In genomic region chr11:78166161-78166560, GRCm38 (mm10) we compare ENCODE assay signal across 8 mouse cellular contexts. TPM values are rescaled to one million over a fixed set of nuclear protein-coding genes. Genes with fewer than 3 reads are reported as not detected.
DNase-seq lines count a peak whose midpoint lies in the region; ATAC-seq and TF ChIP-seq lines count a peak whose summit lies in the region.

No protein-coding gene starts in this region.

- H3K9ac ChIP-seq in limb, embryonic 12.5 days (replicated peaks): peak overlapping the region; percentile 99; the same call in 1 of the 2 replicates
- no peak overlapping the region for H3K9ac ChIP-seq in stomach, embryonic 14.5 days (replicated peaks; ENCODE audit: low read depth, low read length)

- H3K4me3 ChIP-seq in megakaryocyte, embryonic 14.5 days (replicated peaks): peak overlapping the region; percentile 96
- peak overlapping the region; percentile 100 for H3K4me3 ChIP-seq in limb, embryonic 12.5 days (replicated peaks)
- H3K4me3 ChIP-seq in stomach, embryonic 14.5 days (ENCODE audit: low read depth, low read length): peak overlapping the region; percentile 98
- H3K4me3 ChIP-seq in thymus, adult 2 months (ENCODE audit: control insufficient read depth, insufficient read depth, low read length): no peak overlapping the region

- H3K4me1 ChIP-seq in megakaryocyte, embryonic 14.5 days: peaks cover 74% of the 10 kb centered on the region
- H3K4me1 ChIP-seq in limb, embryonic 12.5 days (replicated peaks): peaks cover 40% of the 10 kb centered on the region
- peaks cover 33% of the 10 kb centered on the region for H3K4me1 ChIP-seq in stomach, embryonic 14.5 days (ENCODE audit: control insufficient read depth, insufficient read depth, low read length)
- H3K4me1 ChIP-seq in thymus, adult 2 months (replicated peaks; ENCODE audit: control insufficient read depth, insufficient read depth, low read length): peaks cover 36% of the 10 kb centered on the region

- peaks cover 33% of the 10 kb centered on the region for H3K36me3 ChIP-seq in megakaryocyte, embryonic 14.5 days (replicated peaks; ENCODE audit: low read length)
- H3K36me3 ChIP-seq in limb, embryonic 12.5 days: peaks cover 32% of the 10 kb centered on the region
- peaks cover 21% of the 10 kb centered on the region for H3K36me3 ChIP-seq in stomach, embryonic 14.5 days (ENCODE audit: control insufficient read depth, insufficient read depth, low read length)
- peaks cover 5% of the 10 kb centered on the region for H3K36me3 ChIP-seq in thymus, adult 2 months (ENCODE audit: control insufficient read depth, insufficient read depth, low read length)

- H3K27me3 ChIP-seq in megakaryocyte, embryonic 14.5 days (replicated peaks): peaks cover 49% of the 10 kb centered on the region
- no peaks in the 10 kb centered on the region for H3K27me3 ChIP-seq in limb, embryonic 12.5 days
- no peaks in the 10 kb centered on the region for H3K27me3 ChIP-seq in stomach, embryonic 14.5 days (ENCODE audit: control insufficient read depth, insufficient read depth, low read length)
- no peaks in the 10 kb centered on the region for H3K27me3 ChIP-seq in thymus, adult 2 months (ENCODE audit: control insufficient read depth, insufficient read depth, low read length)

- TF ChIP-seq CTCF in thymus, adult 2 months (IDR thresholded peaks at IDR 0.05; ENCODE audit: borderline replicate concordance, control insufficient read depth, extremely low read depth, insufficient read depth, low read length, poor library complexity): no peak

- WGBS in limb, embryonic 12.5 days: 42% methylated on average over 4 of the region's 4 CpGs
- WGBS in stomach, embryonic 14.5 days: 36% methylated on average over 4 of the region's 4 CpGs
- 86% methylated on average over 4 of the region's 4 CpGs for WGBS in thymus, adult 2 months

- peak overlapping the region; percentile 90 for H3K4me2 ChIP-seq in limb, embryonic 12.5 days
- peak overlapping the region; percentile 82 for H3K4me2 ChIP-seq in stomach, embryonic 14.5 days (replicated peaks; ENCODE audit: low read depth, low read length)

- no peak for ATAC-seq in megakaryocyte, adult 5-6 weeks (ENCODE audit: poor library complexity, severe bottlenecking)
- ATAC-seq in limb, embryonic 12.5 days (ENCODE audit: insufficient number of reproducible peaks, insufficient read depth, low FRiP score, low TSS enrichment, low read depth): no peak
- no peak for ATAC-seq in stomach, embryonic 14.5 days (ENCODE audit: insufficient number of reproducible peaks, insufficient read depth, low FRiP score, low read depth)

- peak; percentile 31 for DNase-seq in cerebellum, adult 9-11 months
- no peak for DNase-seq in cerebellum, adult 11 months
- DNase-seq in thymus, adult 2 months: no peak
- DNase-seq in layer of hippocampus, adult 11-12 months (ENCODE audit: low spot score): no peak

- TF ChIP-seq POLR2A in thymus, adult 2 months (IDR thresholded peaks at IDR 0.05; ENCODE audit: control insufficient read depth, extremely low read depth, insufficient read depth, low read length, poor library complexity): no peak

- peak overlapping the region; percentile 91 for H3K27ac ChIP-seq in limb, embryonic 12.5 days
- peak overlapping the region; percentile 99 for H3K27ac ChIP-seq in stomach, embryonic 14.5 days (ENCODE audit: low read length)
- no peak overlapping the region for H3K27ac ChIP-seq in thymus, adult 2 months (ENCODE audit: control insufficient read depth, insufficient read depth, low read length)

- no peaks in the 10 kb centered on the region for H3K9me3 ChIP-seq in megakaryocyte, embryonic 14.5 days
- no peaks in the 10 kb centered on the region for H3K9me3 ChIP-seq in limb, embryonic 12.5 days
- H3K9me3 ChIP-seq in stomach, embryonic 14.5 days (ENCODE audit: control insufficient read depth, low read depth, low read length): no peaks in the 10 kb centered on the region

RNA-seq across cellular contexts. Expression of gene Traf4, which starts 0.8 kb away (rescaled TPM):
- polyA plus RNA-seq in megakaryocyte, embryonic 14.5 days (2012; ENCODE audit: insufficient read depth, low replicate concordance): 4.8 and 6.3 TPM in 2 replicates
- 1.3 TPM in 2 replicates for total RNA-seq in megakaryocyte, adult 5-6 weeks (2015)
- total RNA-seq in megakaryocyte, adult 5-6 weeks (2017): 0.51 and 2.2 TPM in 2 replicates
- 115 and 128 TPM in 2 replicates for polyA plus RNA-seq in limb, embryonic 12.5 days (2016; fragmentation: Nextera tagmentation; extraction: Ambion mirVana)
- polyA plus RNA-seq in stomach, embryonic 14.5 days (2014; fragmentation: Nextera tagmentation; extraction: Ambion mirVana): 53.5 and 54.7 TPM in 2 replicates
- 275 TPM in 2 replicates for polyA plus RNA-seq in thymus, adult 2 months (2012; rRNA removed)

RNA-seq across cellular contexts. Expression of gene Nek8, which starts 10.3 kb away (rescaled TPM):
- 1.3 and 2.2 TPM in 2 replicates for polyA plus RNA-seq in megakaryocyte, embryonic 14.5 days (2012; ENCODE audit: insufficient read depth, low replicate concordance)
- 2.4 and 8.6 TPM in 2 replicates for total RNA-seq in megakaryocyte, adult 5-6 weeks (2015)
- 2.1 and 6.9 TPM in 2 replicates for total RNA-seq in megakaryocyte, adult 5-6 weeks (2017)
- 18.3 and 20.4 TPM in 2 replicates for polyA plus RNA-seq in limb, embryonic 12.5 days (2016; fragmentation: Nextera tagmentation; extraction: Ambion mirVana)
- polyA plus RNA-seq in stomach, embryonic 14.5 days (2014; fragmentation: Nextera tagmentation; extraction: Ambion mirVana): 16.0 and 17.4 TPM in 2 replicates
- polyA plus RNA-seq in thymus, adult 2 months (2012; rRNA removed): 27.0 and 27.4 TPM in 2 replicates

RNA-seq across cellular contexts. Expression of gene Tlcd1, which starts 10.3 kb away (rescaled TPM):
- polyA plus RNA-seq in megakaryocyte, embryonic 14.5 days (2012; ENCODE audit: insufficient read depth, low replicate concordance): 35.9 and 67.9 TPM in 2 replicates
- total RNA-seq in megakaryocyte, adult 5-6 weeks (2015): 0.76 and 2.8 TPM in 2 replicates
- total RNA-seq in megakaryocyte, adult 5-6 weeks (2017): 1.0 and 1.3 TPM in 2 replicates
- 11.6 and 11.9 TPM in 2 replicates for polyA plus RNA-seq in limb, embryonic 12.5 days (2016; fragmentation: Nextera tagmentation; extraction: Ambion mirVana)
- 27.1 and 28.0 TPM in 2 replicates for polyA plus RNA-seq in stomach, embryonic 14.5 days (2014; fragmentation: Nextera tagmentation; extraction: Ambion mirVana)
- polyA plus RNA-seq in thymus, adult 2 months (2012; rRNA removed): 30.0 and 33.1 TPM in 2 replicates

RNA-seq across cellular contexts. Expression of gene Rpl23a, which starts 17.2 kb away (rescaled TPM):
- 151 and 1,521 TPM in 2 replicates for polyA plus RNA-seq in megakaryocyte, embryonic 14.5 days (2012; ENCODE audit: insufficient read depth, low replicate concordance)
- 2,467 and 2,664 TPM in 2 replicates for total RNA-seq in megakaryocyte, adult 5-6 weeks (2015)
- 2,641 and 2,675 TPM in 2 replicates for total RNA-seq in megakaryocyte, adult 5-6 weeks (2017)
- 1,381 and 1,432 TPM in 2 replicates for polyA plus RNA-seq in limb, embryonic 12.5 days (2016; fragmentation: Nextera tagmentation; extraction: Ambion mirVana)
- 1,708 and 1,741 TPM in 2 replicates for polyA plus RNA-seq in stomach, embryonic 14.5 days (2014; fragmentation: Nextera tagmentation; extraction: Ambion mirVana)
- polyA plus RNA-seq in thymus, adult 2 months (2012; rRNA removed): 193 and 312 TPM in 2 replicates

RNA-seq across cellular contexts. Expression of gene Rab34, which starts 22.1 kb away (rescaled TPM):
- 4.5 TPM in 1 of 2 replicates, not detected in the other for polyA plus RNA-seq in megakaryocyte, embryonic 14.5 days (2012; ENCODE audit: insufficient read depth, low replicate concordance)
- total RNA-seq in megakaryocyte, adult 5-6 weeks (2015): not detected in 2 replicates
- total RNA-seq in megakaryocyte, adult 5-6 weeks (2017): 1.3 TPM in 1 of 2 replicates, not detected in the other
- polyA plus RNA-seq in limb, embryonic 12.5 days (2016; fragmentation: Nextera tagmentation; extraction: Ambion mirVana): 149 and 157 TPM in 2 replicates
- 156 and 171 TPM in 2 replicates for polyA plus RNA-seq in stomach, embryonic 14.5 days (2014; fragmentation: Nextera tagmentation; extraction: Ambion mirVana)
- polyA plus RNA-seq in thymus, adult 2 months (2012; rRNA removed): 15.4 and 18.5 TPM in 2 replicates
